Mouse (Mus musculus): ENCODE measurements around the gene Dexi. TPM values are rescaled to one million over a fixed set of nuclear protein-coding genes. Genes with fewer than 3 reads are reported as not detected.
A peak's percentile ranks its signal among the peaks of the same experiment; 100 is the strongest.

The Dexi gene
- total RNA-seq (2021): 10 to 100 TPM; 65.3 TPM

DNA sequence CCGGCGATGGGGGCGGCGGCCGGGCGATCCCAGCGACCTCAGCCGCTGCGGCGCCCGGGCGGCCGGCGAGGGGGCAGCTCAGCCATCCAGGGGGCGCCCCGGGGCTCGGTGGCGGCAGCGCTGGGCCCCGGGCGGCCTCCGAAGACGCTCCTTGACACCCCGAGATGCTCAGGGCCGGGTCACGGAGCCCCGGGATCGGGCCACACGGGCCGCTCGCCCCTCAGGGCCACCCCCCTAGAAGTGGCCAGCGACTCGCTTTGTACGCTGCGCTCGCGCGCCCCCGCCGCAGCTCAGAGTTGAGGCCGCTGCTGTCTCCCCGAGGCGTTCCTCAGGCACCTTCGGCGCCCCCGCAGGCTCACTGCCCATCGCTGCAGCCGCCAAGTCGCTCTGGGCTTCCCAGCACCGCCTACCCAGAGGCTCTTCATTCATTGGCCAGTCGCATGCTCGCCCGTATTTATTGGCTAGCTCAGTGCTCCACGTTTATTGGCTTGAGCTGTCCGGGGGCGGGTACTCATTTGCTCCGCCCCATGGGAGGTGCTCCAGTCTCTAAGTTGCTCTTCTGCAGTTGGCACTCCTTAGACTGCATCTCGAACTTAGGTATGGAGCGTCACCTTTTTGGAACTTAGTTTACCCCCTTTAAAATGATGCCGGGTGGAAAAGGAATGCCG, at the start of gene Dexi:
TSS of gene Dexi (minus strand) at position 357 of the 668 bp plus-strand sequence.
- peak; percentile 95 for DNase-seq (ENCODE audit: low spot score in 2 of 2)
- intact Hi-C loops (cut with DNase I): no loop called here

- intact Hi-C loops (cut with DNase I): no loop called here
- DNase-seq (ENCODE audit: low spot score in 2 of 2): no peak
These were observed 43.7 kb upstream of the Dexi start for GRCm38 (mm10) chr16:10586546-10586945.

DNA sequence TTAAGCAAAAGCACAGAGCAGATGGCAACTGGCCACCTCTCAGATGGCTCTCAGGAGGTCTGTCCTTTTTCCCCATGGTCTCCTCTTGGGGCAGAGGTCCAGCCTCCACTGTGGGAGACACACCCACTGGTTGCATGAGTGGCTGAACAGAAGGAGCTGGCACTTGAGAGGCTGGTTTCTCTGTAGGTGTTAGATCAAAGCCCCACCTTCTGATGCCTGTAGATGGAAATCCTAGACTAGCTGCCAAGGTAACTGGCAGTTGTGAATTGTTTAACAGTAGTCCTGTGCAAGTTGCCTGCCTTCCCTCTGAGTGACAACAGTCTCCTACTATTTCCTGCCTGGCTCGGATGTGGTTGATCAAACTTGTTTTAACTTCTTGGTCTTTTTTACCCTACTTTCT, 42.3 kb upstream of the Dexi start:
- DNase-seq (ENCODE audit: low spot score in 2 of 2): no peak
- intact Hi-C loops (cut with DNase I): no loop called here

DNA sequence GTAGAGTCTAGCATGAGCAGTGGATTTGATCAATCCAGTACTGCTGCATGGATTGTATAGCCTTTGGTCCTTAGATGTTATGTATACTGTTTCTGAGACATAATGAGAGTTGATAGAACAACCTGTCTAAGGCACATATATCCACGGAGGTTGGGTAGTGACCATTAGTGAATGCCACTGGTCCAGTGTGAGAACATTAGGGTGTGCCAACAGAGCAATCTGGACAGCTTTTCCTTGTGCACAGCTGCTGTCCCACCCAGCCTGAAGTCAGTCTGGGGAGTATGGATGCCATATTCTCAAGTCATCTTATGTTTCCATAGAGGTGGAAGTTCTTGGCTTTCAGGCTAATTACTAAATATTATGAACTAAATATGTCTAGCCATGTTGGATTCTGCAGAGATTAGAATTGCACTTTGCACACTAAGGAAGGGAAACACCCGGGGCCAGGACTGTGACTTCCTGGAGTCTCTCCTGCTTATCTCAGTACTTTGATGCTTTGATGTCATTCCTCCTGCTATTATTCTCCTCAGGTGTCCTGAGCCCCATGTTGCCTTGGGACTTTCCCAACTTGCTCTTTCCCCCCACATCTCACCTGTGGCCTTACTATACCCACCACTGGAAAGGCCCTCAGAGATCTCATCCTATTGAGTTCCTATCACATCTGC, 38.5 kb upstream of the Dexi start:
- intact Hi-C loops (cut with DNase I): no loop called here
- DNase-seq (ENCODE audit: low spot score in 2 of 2): no peak

- no peak for DNase-seq (ENCODE audit: low spot score in 2 of 2)
- intact Hi-C loops (cut with DNase I): no loop called here
These were observed 35.5 kb upstream of the Dexi start for GRCm38 (mm10) chr16:10578376-10578775.

GRCm38 (mm10) chr16:10577548-10577947, 34.7 kb upstream of the Dexi start:
- no peak for DNase-seq (ENCODE audit: low spot score in 2 of 2)
- intact Hi-C loops (cut with DNase I): no loop called here

GRCm38 (mm10) chr16:10575915-10576314, 33.1 kb upstream of the Dexi start:
- intact Hi-C loops (cut with DNase I): no loop called here
- DNase-seq (ENCODE audit: low spot score in 2 of 2): no peak

DNA sequence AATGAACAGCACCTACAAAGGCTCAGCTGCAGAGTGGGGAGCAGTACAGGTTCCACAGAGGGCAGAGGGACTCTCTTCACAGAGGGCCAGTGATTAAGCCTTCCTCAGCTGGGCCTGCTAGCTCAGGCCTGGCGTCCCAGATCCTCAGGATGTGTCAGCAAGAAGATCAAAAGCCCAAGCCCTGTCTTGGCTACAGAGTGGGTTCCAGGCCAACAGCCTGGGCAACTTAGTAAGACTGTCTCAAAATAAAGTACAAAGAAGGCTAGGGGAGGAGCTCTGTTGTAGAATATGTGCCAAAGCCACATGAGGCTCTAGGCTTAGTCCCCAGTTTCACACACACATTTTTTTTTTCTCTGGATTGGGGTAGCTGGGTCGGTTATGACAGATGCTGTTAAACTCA, 32.1 kb upstream of the Dexi start:
- intact Hi-C loops (cut with DNase I): loop anchor here (5.0 kb wide), 1 partner anchor 272 kb away; no protein-coding TSS in a partner anchor
- DNase-seq (ENCODE audit: low spot score in 2 of 2): no peak

DNA sequence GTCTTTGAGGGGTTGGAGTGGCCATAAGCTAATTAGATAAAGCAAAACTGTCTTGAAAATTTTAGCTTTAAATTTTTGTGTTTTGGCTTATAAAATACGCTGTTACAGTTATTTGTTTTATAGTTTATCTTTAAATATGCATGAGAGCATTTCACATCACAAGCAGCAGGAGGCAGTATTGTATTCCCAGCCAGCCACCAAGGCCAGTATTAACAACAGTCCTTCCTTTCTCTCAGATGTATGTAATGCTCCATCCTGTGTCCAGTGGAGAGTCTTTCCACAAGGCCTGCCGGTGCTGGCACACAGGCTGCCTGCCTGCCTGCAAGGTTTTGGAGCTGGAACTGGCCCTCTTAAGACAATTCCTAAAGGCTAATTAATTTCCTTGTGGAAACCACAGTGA, 29.0 kb upstream of the Dexi start:
- DNase-seq (ENCODE audit: low spot score in 2 of 2): no peak
- intact Hi-C loops (cut with DNase I): loop anchor here (2.0 to 5.0 kb wide), 3 partner anchors 213 to 299 kb away; partner anchors contain the start of gene Socs1

DNA sequence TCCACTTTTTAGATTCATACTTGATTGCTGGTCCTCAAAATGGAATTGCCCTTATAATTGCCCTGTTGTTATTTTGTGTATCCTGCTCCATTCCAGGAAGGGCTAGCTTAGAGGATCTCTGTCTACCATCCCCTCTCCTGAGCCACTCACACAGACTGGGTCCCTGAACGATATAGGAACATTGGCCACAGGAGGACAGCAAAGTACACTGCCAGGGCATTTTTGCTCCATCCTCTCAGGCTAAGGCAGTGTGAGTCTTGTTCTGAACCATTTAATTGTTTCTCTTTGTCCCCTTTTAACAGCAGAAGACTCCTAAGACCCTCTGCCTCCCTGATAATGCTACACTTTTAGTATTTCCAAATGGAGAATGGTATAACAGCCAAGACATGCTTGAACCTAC, 27.9 kb upstream of the Dexi start:
- peak in 1 of 2 experiments; percentile 60 for DNase-seq (ENCODE audit: low spot score in 2 of 2)

GRCm38 (mm10) chr16:10569809-10570395, 27.0 kb upstream of the Dexi start:
- intact Hi-C loops (cut with DNase I): loop anchor here (2.0 to 5.0 kb wide), 3 partner anchors 215 to 301 kb away; partner anchors contain the start of gene Socs1
- no peak for DNase-seq (ENCODE audit: low spot score in 2 of 2)

More for the DNA sequence above, 27.9 kb upstream of the Dexi start:
- intact Hi-C loops (cut with DNase I): loop anchor here (2.0 to 5.0 kb wide), 3 partner anchors 214 to 300 kb away; partner anchors contain the start of gene Socs1

- intact Hi-C loops (cut with DNase I): no loop called here
- no peak for DNase-seq (ENCODE audit: low spot score in 2 of 2)
These were observed 24.3 kb upstream of the Dexi start for GRCm38 (mm10) chr16:10567153-10567552.

GRCm38 (mm10) chr16:10565278-10565885, 22.5 kb upstream of the Dexi start:
- DNase-seq (ENCODE audit: low spot score in 2 of 2): peak; percentile 54 to 64
- intact Hi-C loops (cut with DNase I): loop anchor here (2.0 kb wide), 1 partner anchor 303 kb away; no protein-coding TSS in a partner anchor

DNA sequence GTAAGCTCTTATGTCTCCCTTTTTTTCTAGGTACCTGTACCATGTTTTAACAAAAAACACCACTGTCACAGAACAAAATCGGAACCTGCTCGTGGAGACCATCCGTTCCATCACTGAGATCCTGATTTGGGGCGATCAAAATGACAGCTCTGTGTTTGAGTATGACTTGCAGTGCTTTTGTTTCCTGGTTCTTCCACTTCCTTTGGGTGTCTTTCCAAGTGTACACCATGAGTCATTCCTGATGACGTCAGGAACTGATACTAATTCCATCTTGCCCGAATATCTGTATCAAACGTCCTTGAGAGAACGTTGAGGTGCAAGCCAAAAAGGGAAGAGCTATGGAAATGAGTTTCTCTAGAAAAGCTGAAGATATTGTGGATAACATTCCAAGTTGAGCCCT, 17.1 kb upstream of the Dexi start:
- intact Hi-C loops (cut with DNase I): no loop called here
- no peak for DNase-seq (ENCODE audit: low spot score in 2 of 2)

GRCm38 (mm10) chr16:10553858-10554257, 11.0 kb upstream of the Dexi start:
- intact Hi-C loops (cut with DNase I): no loop called here
- DNase-seq (ENCODE audit: low spot score in 2 of 2): no peak

- no peak for DNase-seq (ENCODE audit: low spot score in 2 of 2)
- intact Hi-C loops (cut with DNase I): no loop called here
These were observed 8.7 kb upstream of the Dexi start for GRCm38 (mm10) chr16:10551592-10551991.

DNA sequence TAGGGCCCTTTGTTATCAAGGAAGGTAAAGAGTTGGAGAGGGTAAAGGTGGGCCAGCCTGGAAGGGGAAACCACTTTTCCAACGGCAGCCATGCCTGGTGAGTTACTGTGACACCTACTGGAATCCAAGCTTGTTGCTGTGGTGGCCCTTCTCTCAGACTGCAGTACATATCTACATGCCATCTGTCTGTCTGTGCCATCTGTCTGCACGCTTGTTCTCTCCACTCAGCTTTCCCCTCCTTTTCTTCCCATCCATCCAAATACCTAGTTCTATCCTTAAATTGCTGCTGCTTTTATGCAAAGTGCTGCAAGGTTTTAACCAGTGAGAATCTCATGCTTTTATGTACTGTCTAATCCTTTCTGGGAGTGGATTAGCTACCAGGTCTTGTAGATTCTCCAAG, 6.7 kb upstream of the Dexi start:
- intact Hi-C loops (cut with DNase I): no loop called here
- DNase-seq (ENCODE audit: low spot score in 2 of 2): no peak

DNA sequence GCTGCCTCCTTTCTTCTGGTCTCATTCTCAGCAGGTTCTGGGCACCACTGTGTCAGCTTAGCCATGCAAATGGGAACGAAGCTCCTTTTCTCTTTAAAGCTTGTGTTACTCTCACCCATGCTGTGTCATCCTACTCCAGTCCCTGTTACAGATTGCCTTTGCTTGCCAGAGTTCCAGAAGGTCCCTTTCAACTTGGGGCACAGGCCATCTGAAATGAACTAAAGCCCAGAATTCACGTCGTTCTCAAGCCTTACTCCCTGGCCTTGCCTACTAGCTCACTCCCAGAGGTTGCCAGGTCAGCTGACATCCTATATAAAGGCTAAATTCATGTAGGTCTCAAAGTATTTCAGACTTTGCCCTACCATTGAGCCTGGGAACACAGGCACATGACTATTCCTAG, 6.1 kb upstream of the Dexi start:
- intact Hi-C loops (cut with DNase I): no loop called here

DNA sequence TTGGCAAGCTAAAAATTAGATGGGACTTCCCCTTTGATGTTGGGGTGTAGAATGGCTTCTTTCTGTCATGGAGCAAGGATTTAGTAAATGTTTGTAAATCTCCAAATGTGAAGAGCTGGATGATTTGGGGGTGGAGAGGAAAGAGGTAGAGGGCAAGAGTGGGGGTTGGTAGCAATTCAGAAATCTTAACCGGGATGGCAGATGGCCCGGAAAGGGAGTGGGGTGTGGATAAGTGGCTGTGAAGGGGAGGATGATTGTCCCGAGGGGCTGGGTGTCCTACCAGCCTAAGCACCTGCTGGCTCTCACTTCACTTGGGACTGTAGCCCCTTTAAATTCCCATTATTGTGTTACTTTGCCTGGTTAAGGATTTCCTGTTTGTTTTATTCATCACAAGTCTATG, 4.0 kb upstream of the Dexi start:
- intact Hi-C loops (cut with DNase I): no loop called here

More for the DNA sequence above, 6.1 kb upstream of the Dexi start:
- no peak for DNase-seq (ENCODE audit: low spot score in 2 of 2)

GRCm38 (mm10) chr16:10544995-10545622, 2.3 kb upstream of the Dexi start, which contains the start of gene Clec16a:
Gene Clec16a, plus strand, starts transcription at chr16:10545339.
- DNase-seq (ENCODE audit: low spot score in 2 of 2): peak; percentile 94 to 96
- intact Hi-C loops (cut with DNase I): no loop called here

More for the DNA sequence above, 4.0 kb upstream of the Dexi start:
- no peak for DNase-seq (ENCODE audit: low spot score in 2 of 2)
